Mouse (Mus musculus): ENCODE measurements at regions not wholly inside any gene's neighbourhood (a gene's known extent, or its start where the extent isn't known, plus 50 kb on each side); places are given as distances from the start of the nearest gene placed in this dataset.

DNA sequence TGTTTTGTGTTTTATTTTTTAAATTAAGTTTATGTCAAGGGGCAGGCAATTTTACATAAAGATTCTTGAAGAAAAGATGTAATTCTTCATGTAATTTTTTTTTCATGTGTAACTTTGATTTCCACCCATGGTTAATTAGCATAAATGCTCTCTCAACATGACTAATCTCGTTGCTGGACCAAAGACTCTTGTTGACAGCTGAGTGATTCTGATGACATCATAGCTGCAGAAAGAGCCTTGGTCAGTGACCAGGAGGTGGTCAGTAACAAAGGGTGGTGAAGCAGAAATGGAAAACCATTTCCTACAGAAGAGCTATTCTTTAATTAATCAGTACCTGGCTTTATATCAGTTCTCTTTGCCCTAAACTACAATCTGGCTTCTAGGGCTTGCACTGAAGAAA, 129.1 kb downstream of the Slc38a4 start:
- TF ChIP-seq ZC3H11A (IDR thresholded peaks at IDR 0.05; ENCODE audit: borderline replicate concordance, low read depth, low read length) (no peak), MAFK (IDR thresholded peaks at IDR 0.05; ENCODE audit: insufficient read depth, low read depth, low read length) (no peak), HCFC1 (IDR thresholded peaks at IDR 0.05; ENCODE audit: borderline replicate concordance, insufficient read depth, low read length) (no peak)
